Mouse (Mus musculus) activated CD4-positive, CD25-positive, alpha-beta regulatory T cell (primary cell): Measurements from ENCODE around the gene Ogfod3. TPM values are rescaled to one million over a fixed set of nuclear protein-coding genes. Genes with fewer than 3 reads are reported as not detected.

Experiments
- polyA plus RNA-seq, 2 experiments: library from polyadenylated mRNA; unstranded; fragments of 100-300 nt; shearing (Covaris generic); gene quantifications; one replicate each; pipeline ENCODE4 v1.2.1; 2017

The Ogfod3 gene
- polyA plus RNA-seq: 10 to 100 TPM in 1 of 2 experiments, 1 to 10 TPM in 1; 4.7 to 11.0 TPM

DNA sequence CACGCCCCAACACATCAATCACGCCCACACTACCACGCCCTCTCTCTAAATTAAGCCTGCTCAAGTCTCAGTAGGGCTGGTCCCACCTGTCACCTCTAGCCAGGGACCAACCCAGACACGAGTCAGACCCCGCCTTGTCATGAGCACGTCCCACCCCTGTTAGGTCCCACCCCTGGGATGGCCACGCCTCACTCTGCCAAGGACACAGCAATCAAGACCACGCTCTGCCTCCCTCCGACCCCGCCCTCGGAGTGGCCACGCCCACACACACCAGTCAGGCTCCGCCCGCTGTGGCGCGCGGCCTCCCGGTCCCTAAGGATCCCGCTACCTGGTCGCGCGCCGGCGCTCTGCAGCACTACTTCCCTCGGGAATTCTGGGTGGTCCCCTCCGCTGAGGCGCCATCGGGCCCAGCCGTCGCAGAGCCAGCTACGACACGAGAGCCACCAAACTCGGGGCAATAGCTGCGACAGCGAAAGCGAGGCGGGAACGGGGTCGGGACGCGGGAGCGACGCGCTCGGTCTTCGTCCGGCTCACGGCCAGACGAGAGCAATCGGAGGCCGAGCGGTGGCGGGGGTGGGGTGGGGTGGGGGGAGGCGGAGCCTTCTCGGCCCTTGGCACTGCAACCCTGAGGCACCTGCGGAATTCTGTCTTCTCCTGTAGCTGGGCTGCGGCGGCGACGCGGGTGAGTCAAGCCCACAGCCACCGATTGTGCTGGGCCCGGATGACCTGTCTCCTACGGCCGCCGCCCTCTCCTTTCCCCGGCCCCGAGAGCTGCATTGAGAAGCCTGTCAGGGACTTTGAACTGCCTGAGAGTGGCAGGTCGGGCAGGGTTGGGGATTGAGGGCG is at the start of gene Ogfod3, which contains the start of gene Hexdc:
Gene Ogfod3, minus strand, starts transcription at position 551 of the 846 bp plus-strand sequence.
Gene Hexdc, plus strand, starts transcription at position 273 of the 846 bp plus-strand sequence.

DNA sequence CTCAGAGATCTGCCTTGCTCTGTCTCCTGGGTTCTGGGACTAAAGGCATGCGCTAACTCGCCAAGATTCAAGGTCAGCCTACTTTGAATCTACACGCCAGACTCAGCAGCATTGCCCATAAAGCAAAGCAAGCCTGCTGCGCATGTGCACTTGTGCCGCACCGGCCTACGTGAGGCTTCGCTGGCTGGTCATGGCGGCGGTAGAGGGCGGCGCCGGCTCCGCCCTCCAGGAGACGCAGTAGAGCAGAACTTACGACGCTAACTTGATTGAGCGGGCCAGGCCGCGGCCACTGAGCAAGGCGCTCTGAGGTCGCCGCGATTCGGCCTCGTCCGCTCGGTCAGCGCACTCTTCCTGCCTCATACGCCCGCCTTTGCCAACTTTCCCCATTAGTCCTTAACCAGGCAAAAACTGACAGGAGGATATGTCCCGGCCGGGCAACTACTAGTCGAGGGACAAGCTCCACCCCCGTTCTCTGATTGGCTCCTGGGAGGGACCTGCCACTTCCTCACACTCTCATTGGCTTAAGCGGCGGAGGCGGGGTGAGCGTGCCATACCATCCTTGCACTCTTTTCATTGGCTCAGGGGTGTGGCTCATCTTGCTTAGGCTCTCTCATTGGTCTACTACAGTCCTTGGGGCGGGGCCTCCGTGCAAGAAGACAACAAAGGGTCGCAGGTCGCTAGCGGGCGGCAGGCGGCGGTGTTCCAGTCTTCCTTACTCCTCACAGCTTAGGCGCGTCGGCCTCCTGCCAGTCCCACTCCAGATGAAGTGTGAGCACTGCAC is 32.2 kb upstream of the Ogfod3 start, which contains the start of gene Narf:
Gene Narf, plus strand, starts transcription at position 690 of the 781 bp plus-strand sequence.

DNA sequence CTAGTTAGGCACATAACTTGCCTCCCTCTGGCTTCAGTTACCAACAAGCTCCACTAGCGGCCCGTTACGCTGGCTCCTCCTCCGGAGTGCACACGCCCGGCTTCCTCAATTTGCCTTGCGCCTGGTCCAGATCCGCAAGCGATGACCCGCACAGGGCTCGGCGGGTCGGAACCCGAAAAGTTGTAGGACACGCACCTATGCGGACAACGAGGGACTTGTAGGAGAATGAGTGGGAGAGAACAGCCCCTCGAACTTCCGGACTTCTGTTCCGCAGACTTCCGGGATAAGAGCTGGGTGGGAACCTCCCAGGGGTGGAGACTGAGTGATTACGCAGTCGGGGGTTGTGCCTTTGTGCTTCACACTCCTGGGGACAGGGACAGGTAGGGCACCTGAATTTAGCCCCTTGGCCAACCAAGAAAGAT is 24.5 kb upstream of the Ogfod3 start, which contains the start of gene Cybc1:
Gene Cybc1, minus strand, starts transcription at position 305 of the 422 bp plus-strand sequence.

DNA sequence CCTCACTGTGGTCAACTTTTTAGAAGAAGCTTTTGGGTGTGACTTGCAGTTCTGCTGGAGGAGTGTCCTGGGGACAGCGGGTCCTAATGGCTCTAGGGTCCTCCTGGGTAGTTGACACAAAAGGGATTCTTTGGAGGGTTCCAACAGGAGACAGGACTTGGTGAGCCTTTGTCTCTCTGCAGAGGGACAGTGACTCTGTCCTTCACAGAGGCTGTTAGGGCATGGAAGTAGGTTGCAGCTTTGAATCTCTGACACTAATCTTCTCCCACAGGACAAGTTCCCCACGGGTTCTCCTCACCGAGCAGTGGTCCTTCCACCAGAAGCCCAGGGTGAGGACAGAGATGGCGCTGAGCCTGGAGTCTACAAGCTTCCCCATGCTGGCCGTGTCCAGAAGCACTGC is 44.5 kb downstream of the Ogfod3 start, which contains the start of gene Uts2r:
Gene Uts2r, plus strand, starts transcription at position 301 of the 400 bp plus-strand sequence.

DNA sequence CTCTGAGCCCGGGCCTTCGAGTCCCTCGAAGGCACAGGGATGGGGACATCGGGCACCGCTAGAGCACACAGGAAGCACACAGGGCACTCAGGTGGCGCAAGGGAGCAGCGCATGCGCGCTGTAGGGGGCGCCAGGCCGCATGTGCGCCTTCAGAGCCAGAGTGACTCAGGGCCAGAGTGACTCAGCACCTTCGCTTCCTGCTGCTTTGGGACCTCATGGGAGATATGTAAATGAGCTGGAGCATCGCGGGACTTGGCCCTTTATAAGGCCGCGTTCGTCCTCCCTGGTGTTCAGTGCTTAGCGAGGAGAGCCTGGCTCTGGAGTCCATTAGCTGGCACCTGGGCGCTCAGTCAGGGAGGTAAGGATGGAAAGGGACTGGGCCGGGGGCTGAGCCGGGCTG is 58.6 kb downstream of the Ogfod3 start, which contains the start of gene Tex19.1:
Gene Tex19.1, plus strand, starts transcription at position 279 of the 400 bp plus-strand sequence.

Other genes starting within 250 kb of the Ogfod3 start
- gene Csnk1d, start 213.4 kb downstream of the Ogfod3 start, polyA plus RNA-seq: 100 to 1,000 TPM; 120 to 151 TPM
- gene Cd7, start 165.3 kb downstream of the Ogfod3 start, polyA plus RNA-seq: 100 to 1,000 TPM; 102 to 189 TPM
- not detected for gene Sectm1b, start 141.1 kb downstream of the Ogfod3 start, polyA plus RNA-seq
- under 1 TPM in 1 of 2 experiments, not detected in 1; 0.74 TPM for gene Sectm1a, start 123.5 kb downstream of the Ogfod3 start, polyA plus RNA-seq
- not detected for gene Tex19.2, start 86.0 kb downstream of the Ogfod3 start, polyA plus RNA-seq
- gene Tex19.1, start 58.6 kb downstream of the Ogfod3 start, polyA plus RNA-seq: not detected
- gene Uts2r, start 44.4 kb downstream of the Ogfod3 start, polyA plus RNA-seq: not detected
- gene Hexdc, start 278 bp downstream of the Ogfod3 start, polyA plus RNA-seq: 1 to 10 TPM; 1.1 to 3.1 TPM
- gene Cybc1, start 24.6 kb upstream of the Ogfod3 start, polyA plus RNA-seq: 100 to 1,000 TPM in 1 of 2 experiments, 10 to 100 TPM in 1; 93.0 to 128 TPM
- gene Narf, start 32.5 kb upstream of the Ogfod3 start, polyA plus RNA-seq: 10 to 100 TPM; 28.2 to 39.8 TPM
- gene Foxk2, start 55.3 kb upstream of the Ogfod3 start, polyA plus RNA-seq: 10 to 100 TPM; 12.8 to 15.0 TPM
- 10 to 100 TPM; 30.8 to 44.6 TPM for gene Wdr45b, start 149.7 kb upstream of the Ogfod3 start, polyA plus RNA-seq
- gene Rab40b, start 183.5 kb upstream of the Ogfod3 start, polyA plus RNA-seq: under 1 TPM in 1 of 2 experiments, not detected in 1; 0.58 TPM
- under 1 TPM; 0.27 to 0.43 TPM for gene Fn3krp, start 216.7 kb upstream of the Ogfod3 start, polyA plus RNA-seq
- gene Fn3k, start 230.2 kb upstream of the Ogfod3 start, polyA plus RNA-seq: under 1 TPM; 0.25 to 0.39 TPM
- gene Tbcd, start 247.2 kb upstream of the Ogfod3 start, polyA plus RNA-seq: 10 to 100 TPM; 35.8 to 51.6 TPM